Mouse (Mus musculus): ENCODE measurements around the gene Aff3.

Aff3 gene

GRCm38 (mm10) chr1:38186227-38186545 is 478.6 kb downstream of the Aff3 start:
- DNase-seq (ENCODE audit: low read depth, low spot score): no peak

GRCm38 (mm10) chr1:38185517-38186226 is 479.1 kb downstream of the Aff3 start:
- DNase-seq (ENCODE audit: low read depth, low spot score): peak; percentile 64

DNA sequence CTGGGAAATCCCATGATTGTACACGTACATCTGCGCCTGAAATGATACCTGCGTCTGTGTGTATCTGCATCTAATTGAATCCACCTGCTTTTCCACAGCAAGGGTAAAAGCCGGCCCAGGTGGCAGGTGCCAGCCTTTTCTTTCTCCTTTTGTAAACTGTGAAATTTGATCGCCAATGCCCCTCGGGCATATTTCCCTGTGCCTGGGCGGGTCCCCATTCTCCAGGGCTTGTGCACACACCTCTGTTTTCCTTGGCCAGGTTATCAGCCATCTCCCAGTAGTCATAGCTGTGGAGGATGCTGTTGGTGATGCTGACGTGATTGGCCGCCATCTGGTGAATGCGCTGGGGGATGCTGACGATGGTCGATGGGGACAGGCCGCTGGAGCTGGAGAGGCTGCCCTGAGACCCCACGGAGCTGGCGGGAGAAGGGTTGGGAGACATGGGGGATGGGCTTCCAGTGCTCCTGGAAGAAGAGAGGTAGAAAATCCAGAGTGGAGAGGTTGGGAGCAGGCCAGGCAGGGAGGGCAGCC is 483.7 kb downstream of the Aff3 start:
- no peak for DNase-seq (ENCODE audit: low read depth, low spot score)

DNA sequence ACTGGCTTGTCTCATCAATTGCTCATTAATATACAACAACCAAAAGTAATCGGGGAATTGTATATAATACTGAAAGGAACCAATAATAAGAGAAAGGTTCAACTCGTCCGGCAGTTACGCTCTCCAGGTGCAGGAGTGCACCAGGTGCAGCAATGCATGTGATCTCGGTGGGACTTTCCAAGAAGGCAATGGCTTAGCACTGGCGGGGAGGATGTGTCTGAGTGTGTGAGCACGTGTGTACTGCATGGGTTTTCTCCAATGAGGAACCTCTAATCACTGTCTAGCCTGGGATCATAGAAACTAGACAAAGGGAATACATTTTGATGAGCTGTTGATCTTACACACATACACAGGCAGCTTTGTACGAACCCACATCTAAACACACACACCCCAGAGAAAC is 485.8 kb downstream of the Aff3 start:
- no peak for DNase-seq (ENCODE audit: low read depth, low spot score)

DNA sequence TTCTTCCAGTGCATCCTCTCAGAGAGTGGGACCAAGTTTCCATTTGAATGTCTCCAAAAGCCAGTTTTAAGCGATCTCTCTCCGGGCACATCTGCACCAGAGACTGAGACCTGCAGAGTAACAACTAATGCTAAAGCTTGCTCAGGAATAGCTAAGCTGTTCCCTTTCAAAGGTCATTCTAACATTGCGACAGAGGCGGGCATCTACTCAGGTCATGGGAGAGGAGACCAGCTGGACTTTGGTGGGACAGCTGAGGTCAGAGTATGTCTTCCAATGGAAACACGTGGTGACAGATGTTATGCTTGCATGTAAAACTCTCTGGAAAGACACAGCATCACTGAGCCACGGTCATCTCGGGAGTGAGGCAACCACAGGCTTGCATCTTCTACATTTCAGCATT is 488.7 kb downstream of the Aff3 start:
- DNase-seq (ENCODE audit: low read depth, low spot score): no peak

DNA sequence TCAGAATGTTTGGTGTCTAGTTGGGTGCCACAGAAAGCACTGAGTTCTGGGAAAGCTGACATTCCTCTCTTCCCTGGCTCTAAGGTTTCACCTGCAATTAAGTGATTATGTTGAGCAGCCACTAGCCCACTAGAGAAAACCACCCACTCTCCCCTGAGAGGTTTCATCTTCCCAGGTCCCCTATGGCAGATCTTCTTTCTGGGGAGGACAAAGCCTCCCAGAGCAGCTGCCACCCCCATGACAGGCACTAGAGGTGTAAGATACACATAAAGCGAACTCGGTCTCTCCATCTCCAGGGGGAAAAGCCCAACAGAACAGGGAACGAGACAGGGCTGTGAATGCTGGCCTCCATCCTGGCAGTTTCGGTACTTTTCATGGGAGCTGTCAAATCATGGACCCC is 492.9 kb downstream of the Aff3 start:
- no peak for DNase-seq (ENCODE audit: low read depth, low spot score)

DNA sequence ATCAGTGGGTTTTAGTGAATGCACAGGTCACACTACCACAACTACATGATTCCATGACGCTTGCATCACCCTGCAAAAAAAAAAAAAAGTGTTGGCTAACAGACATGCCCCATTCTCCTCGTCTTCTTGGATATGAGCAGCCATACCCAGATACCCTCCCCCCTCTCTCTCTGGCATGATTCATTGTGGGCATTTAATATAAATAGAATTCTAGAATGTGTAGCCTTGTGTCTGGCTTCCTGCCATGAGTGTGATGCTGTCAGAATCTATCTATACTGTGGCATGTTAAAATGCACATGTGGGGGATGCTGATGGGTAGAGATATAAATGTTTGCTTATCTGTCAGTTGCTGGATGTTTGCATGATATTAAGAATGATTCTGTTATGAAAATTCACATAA is 499.1 kb downstream of the Aff3 start:
- no peak for DNase-seq (ENCODE audit: low read depth, low spot score)

GRCm38 (mm10) chr1:38150086-38150485 is 514.7 kb downstream of the Aff3 start:
- DNase-seq (ENCODE audit: low read depth, low spot score): no peak

GRCm38 (mm10) chr1:38146008-38146407 is 518.7 kb downstream of the Aff3 start:
- no peak for DNase-seq (ENCODE audit: low read depth, low spot score)

DNA sequence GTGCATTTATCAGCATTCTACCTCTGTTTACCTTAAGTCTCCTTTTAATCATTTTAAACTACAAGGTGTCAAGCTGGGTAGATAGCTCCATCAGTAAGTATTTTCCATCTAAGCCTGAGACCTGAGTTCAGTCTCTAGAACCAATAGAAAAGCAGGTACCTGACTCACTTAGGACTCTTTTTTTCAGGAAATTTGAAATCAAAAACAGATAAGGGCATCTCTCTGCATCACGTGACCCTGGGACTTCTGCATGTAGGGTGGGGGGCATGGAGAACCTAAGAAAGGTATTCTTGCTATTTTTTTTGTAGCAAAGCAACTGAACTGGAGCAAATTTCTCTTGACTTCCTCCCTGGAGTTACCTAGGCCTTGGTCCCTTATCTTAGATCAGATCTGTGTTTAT is 523.4 kb downstream of the Aff3 start:
- DNase-seq (ENCODE audit: low read depth, low spot score): no peak

DNA sequence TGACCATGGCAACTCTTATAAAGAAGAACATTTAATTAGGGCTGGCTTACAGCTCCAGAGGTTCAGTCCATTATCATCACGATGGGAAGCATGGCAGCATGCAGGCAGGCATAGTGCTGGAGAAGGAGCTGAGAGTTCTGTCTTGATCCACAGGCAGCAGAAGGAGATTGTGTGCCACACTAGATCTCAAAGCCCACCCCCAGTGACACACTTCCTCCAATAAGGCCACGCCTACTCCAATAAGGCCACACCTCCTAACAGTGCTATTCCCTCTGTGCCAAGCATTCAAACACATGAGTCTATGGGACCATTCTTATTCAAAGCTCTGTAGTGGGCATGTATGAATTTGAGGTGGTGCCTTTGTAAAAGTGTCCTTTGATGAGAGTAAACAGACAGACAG is 523.8 kb downstream of the Aff3 start:
- no peak for DNase-seq (ENCODE audit: low read depth, low spot score)

GRCm38 (mm10) chr1:38139396-38139795 is 525.4 kb downstream of the Aff3 start:
- DNase-seq (ENCODE audit: low read depth, low spot score): no peak

DNA sequence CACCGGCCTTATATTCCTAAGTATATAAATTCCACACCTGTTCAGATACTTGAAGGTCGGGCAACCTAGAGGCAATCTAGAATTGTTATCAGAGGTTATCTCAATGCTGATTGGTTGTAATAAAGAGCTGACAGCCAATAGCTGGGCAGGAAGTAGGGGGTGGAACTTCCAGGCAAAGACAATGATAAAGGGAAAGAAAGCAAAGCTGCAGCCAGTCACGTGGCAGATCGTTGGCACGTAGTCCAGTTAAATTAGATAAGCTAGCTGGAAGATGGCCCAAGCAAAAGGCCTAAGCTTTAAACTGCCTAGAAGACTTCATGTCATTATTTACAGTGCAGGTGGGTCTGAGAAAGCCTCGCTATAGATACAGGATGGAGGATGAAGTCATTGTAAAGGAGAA is 531.8 kb downstream of the Aff3 start:
- DNase-seq (ENCODE audit: low read depth, low spot score): no peak

DNA sequence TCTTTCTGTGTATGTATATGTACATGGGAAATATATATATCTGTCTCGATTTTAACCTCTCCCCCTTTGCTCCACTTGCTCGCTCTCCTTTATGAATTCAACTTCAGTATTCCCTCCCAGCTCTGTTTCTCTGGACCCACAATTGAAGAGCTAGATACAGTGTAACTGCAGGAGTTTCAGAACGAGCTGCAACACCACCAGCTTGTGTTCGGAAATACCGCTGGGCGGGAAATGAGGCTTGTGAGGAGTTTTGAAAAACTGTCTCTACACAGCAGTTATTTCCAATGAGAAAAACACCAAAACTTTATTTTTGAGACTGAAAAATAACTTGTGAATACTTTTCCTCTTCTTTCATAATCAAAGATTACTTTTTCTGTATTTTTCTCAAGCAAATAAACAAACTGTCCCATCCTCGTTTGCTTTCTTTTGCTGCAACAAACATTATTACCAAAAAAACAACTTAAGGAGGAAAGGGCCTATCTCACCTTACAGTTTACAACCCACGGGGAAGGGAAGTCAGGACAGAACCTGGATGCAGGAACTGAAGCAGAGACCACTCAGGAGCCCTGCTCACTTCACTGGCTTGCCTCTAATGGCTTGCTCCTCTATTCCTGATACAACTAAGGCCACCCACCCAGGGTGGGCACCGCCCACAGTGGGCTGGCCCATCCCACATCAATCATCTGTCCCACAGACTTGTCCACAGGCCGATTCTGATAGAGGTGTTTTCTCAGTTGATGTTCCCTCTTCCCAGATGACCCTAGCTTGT is 533.9 kb downstream of the Aff3 start:
- DNase-seq (ENCODE audit: low read depth, low spot score): no peak

DNA sequence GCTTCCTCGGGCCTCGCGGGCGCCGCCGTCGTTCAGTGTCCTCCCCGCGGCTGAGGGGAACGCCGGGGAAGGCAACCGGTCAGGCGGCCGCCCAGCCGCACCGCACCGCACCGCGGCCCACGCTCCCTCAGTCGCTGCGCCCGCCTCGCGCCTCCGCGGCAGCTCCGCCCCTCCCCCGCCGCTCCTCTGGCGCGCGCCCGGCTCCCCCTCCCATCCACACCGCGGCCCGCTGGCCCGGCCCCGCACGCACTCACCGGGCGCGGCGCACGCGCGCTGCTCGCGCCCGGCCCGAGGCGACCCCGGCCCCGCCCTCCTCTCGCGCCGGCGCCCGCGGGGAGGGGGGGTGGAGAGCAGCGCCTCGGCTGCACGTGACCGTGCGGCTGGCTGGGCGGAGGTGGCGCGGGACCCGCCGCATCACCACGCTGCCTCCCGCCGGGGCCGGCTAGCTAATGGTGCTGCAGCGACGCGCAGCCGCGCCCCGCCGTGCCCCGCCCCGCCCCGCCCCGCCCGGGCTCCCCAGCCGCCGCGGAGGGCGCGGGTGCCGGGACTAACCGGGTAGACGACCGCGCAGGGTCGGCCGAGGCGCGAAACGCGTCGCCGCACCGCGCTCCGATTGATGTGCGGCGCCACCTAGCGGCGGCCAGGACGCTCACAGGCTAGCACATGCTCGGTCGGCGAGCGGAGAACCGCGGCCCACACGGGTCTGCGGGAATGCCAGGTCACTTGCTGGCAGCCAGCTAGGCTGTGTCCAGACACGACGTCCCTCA is 535.1 kb downstream of the Aff3 start, which contains the start of gene Rev1:
Rev1 (minus strand) TSS at position 301 of the 767 bp plus-strand sequence.
- DNase-seq (ENCODE audit: low read depth, low spot score): peak; percentile 93

DNA sequence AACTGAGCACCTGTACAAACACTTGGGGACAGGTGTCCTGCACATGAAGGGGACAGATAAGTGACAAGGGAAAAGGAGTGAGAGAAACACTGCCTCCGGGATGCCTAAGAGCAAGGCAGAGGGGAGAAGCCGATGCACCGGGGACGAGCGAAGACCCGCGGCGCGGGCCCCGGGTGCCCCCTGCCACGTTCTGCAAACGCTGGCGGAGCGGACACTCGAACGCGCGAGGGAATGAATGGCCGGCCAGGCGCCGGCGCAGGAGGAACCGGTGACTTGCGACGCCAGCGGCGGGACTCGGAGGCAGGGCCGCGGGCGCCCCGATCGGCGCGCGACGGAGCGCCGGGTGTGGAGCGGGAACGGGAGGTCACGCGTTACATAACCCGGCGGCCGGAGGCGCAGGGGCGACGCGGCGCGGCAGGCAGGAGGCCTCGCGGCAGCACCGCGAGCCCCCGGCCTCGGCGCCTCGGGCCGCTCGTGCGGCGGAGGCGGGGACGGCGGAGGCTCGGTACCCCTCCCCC is 535.8 kb downstream of the Aff3 start:
- DNase-seq (ENCODE audit: low read depth, low spot score): peak; percentile 72
